Mouse (Mus musculus) myocyte (in vitro differentiated cells): ENCODE measurements around the gene Dhtkd1.

Experiments
- E2F4 ChIP-seq: IDR thresholded peaks from one replicate; pipeline ENCODE4 v1.6.1; 2011; ENCODE audit warnings: mild to moderate bottlenecking, control low read depth, moderate library complexity; ENCODE audit not compliant: insufficient read depth
- POLR2A ChIP-seq: IDR thresholded peaks from one replicate; pipeline ENCODE4 v1.6.1; 2011; ENCODE audit warnings: low read depth, mild to moderate bottlenecking, control low read depth, moderate library complexity; ENCODE audit not compliant: insufficient read length
- POLR2AphosphoS2 ChIP-seq: IDR thresholded peaks from one replicate; pipeline ENCODE4 v1.6.1; 2011; ENCODE audit warnings: low read depth, control low read depth; ENCODE audit not compliant: insufficient read length
- REST ChIP-seq: IDR thresholded peaks from one replicate; pipeline ENCODE4 v1.6.1; 2011; ENCODE audit warnings: mild to moderate bottlenecking, control low read depth, moderate library complexity; ENCODE audit not compliant: insufficient read depth, insufficient read length

DNA sequence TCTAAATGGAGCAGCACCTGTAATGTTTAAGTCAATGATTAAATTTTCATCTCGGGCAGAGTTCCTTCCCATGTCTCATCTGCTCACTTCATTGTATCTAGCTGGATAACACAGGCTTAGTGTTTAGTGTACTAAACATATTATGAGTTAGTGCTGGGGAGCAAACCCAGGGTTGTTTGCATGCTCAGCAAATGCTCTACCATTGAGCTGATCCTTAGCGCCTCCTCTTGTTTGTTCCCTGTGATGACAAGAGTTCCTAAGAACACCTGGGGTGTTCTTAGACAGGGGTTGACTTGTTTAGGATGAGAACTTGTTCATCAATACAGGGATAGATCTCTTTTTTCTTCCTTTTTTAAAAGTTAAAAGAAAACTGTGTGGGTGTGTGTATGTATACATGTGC lies 6.4 kb upstream of the Dhtkd1 start:
- TF ChIP-seq POLR2A (no peak), POLR2AphosphoS2 (no peak), REST (no peak), E2F4 (no peak)
